Mouse (Mus musculus): Measurements from ENCODE around the gene Eno4. TPM values are rescaled to one million over a fixed set of nuclear protein-coding genes. Genes with fewer than 3 reads are reported as not detected.

The Eno4 gene
- total RNA-seq, 2 experiments from 2014 or later = not detected

GRCm38 (mm10) chr19:58968731-58969506 is 25.7 kb downstream of the Eno4 start:
- ATAC-seq (replicated peaks; ENCODE audit: low FRiP score, poor library complexity, severe bottlenecking) = no peak

GRCm38 (mm10) chr19:58970826-58971225 is 27.6 kb downstream of the Eno4 start:
- no peak for ATAC-seq (replicated peaks; ENCODE audit: low FRiP score, poor library complexity, severe bottlenecking)

GRCm38 (mm10) chr19:58974126-58974525 is 30.9 kb downstream of the Eno4 start:
- no peak for ATAC-seq (replicated peaks; ENCODE audit: low FRiP score, poor library complexity, severe bottlenecking)

- no peak for ATAC-seq (replicated peaks; ENCODE audit: low FRiP score, poor library complexity, severe bottlenecking)
These were observed 32.1 kb downstream of the Eno4 start for GRCm38 (mm10) chr19:58975216-58975863.

DNA sequence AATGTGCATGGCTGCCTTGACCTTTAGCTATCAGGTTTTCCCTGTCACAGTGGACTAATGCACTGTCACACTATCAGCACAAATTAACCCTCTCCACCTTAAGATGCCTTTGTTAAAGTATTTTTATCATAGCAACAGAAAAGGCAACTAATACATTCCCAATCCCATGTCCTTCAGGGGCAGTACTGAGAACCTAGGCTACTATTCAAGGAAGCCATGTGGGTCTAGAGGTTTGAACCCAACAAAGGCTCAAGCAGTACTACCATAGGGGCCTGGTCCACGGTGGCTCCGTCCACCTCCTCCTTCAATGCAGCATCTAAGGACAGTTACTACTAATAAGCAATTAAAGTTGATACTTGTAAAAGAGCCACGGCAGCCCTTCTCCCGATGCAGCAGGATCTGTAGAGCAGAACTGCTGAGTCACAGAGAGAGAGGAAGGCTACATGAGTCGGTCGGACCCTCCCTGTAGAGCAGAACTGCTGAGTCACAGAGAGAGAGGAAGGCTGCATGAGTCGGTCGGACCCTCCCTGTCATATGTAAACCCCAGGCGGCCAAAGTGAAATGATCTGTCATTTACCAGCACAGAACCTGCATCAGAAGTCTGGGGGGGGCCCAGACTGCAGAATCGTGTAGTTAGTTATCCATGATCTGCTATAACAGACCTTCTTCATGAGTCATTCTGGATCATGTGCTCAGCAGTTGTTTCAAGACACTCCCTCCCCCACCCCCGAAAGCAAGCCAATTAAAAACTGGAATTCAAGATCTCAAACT is 35.4 kb downstream of the Eno4 start:
- ATAC-seq (replicated peaks; ENCODE audit: low FRiP score, poor library complexity, severe bottlenecking) = no peak; the same call in 1 of the 2 replicates

DNA sequence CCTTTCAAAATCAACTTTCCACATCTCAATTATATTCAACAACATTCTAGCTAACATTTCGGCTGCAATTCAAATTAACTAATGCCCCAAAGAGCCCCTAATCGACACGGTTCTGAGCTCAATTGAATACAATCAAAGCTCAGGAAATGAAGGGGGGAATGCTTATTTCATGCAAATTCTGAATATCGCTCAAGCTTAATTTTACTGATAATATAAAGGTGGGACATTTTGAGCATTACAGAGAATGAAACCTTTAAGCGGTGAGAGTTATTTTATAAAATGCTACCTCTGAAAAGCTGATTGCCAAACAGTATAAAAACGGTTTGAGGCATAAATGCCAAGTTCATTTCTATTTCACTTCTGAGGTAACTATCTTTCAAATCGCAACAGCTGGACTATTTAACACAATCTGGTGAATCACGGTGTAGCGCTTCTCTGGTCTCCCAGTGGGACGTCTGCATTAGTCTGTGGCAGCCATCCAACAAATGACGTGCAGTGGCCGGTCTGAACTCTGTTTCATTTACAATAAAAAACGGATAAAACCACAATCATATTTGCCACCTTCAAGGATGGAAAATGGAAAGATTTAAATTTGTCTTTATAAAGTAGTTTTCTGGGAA is 36.3 kb downstream of the Eno4 start:
- ATAC-seq (replicated peaks; ENCODE audit: low FRiP score, poor library complexity, severe bottlenecking) = no peak

DNA sequence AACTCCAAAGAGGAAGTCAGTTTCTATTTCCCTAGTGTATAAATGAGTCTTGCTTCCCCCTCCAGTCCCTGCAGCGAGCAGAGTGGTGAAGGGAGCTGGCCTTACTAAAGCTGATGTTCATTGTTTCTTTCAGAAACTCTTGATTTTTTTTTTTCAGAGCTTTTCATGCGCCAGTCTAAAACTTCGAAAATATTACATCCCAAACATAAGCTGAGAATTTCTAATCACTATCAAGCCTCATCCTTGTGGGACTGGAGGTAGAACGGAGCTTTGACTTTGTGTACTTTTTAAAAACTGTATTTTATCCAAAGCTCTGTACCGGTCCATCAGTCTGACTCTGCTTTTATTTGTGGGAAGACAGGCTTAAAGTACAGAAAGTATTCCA is 36.8 kb downstream of the Eno4 start:
- ATAC-seq (replicated peaks; ENCODE audit: low FRiP score, poor library complexity, severe bottlenecking) = no peak

DNA sequence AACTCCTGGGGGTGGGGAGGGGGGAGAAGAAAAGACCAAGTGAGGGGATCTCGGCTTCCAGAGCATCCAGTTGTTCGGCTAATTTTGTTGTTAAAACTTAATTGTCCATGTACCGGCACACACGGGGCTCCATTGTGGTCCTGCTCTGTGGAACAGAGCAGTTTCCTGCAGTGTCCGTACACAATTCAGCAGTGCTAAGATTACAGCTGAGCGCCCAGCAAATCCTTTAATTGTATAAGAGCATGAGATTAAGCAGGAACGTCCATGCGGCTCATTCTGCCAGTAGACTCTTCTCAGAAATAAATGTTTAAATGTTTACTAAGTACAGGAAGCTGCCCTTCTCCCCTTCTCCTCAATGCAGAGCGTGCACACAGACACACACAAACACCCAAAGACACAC is 38.3 kb downstream of the Eno4 start:
- ATAC-seq (replicated peaks; ENCODE audit: low FRiP score, poor library complexity, severe bottlenecking) = no peak

GRCm38 (mm10) chr19:59002827-59003226 is 59.6 kb downstream of the Eno4 start:
- ATAC-seq (replicated peaks; ENCODE audit: low FRiP score, poor library complexity, severe bottlenecking) = no peak

- ATAC-seq (replicated peaks; ENCODE audit: low FRiP score, poor library complexity, severe bottlenecking) = no peak
These were observed 63.5 kb downstream of the Eno4 start for GRCm38 (mm10) chr19:59006577-59007340.

DNA sequence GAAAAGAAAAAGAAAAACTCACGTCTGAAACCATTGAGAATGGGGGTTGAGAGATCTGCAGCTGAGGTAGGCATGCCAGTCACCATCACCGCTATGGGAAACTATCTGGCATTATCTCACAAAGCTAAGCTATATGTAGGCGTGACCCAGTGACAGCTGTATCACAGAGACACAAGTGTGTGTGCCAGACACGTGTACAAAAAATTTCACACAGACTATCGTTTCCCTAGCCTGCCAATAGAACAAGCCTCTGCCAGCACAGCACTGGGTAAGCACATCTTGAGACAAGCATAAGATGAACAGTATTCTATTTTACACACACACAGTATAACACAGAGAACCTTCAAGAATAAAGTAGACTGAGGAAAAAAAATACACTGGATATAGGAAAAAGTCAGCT is 67.6 kb downstream of the Eno4 start:
- no peak for ATAC-seq (replicated peaks; ENCODE audit: low FRiP score, poor library complexity, severe bottlenecking)

Other genes starting within 250 kb of the Eno4 start
- gene Pnliprp1, start 214.5 kb upstream of the Eno4 start, total RNA-seq (2015; ENCODE audit: low replicate concordance) = not detected in 2 replicates
- not detected in 2 replicates for gene Pnliprp1, start 214.5 kb upstream of the Eno4 start, total RNA-seq (2017; ENCODE audit: low replicate concordance)
- gene Pnliprp2, start 183.7 kb upstream of the Eno4 start, total RNA-seq (2015; ENCODE audit: low replicate concordance) = not detected in 2 replicates
- not detected in 2 replicates for gene Pnliprp2, start 183.7 kb upstream of the Eno4 start, total RNA-seq (2017; ENCODE audit: low replicate concordance)
- gene 1700019N19Rik, start 149.0 kb upstream of the Eno4 start, total RNA-seq (2015; ENCODE audit: low replicate concordance) = not detected in 2 replicates
- not detected in 2 replicates for gene 1700019N19Rik, start 149.0 kb upstream of the Eno4 start, total RNA-seq (2017; ENCODE audit: low replicate concordance)
- not detected in 2 replicates for gene Hspa12a, start 229 bp downstream of the Eno4 start, total RNA-seq (2015; ENCODE audit: low replicate concordance)
- gene Hspa12a, start 229 bp downstream of the Eno4 start, total RNA-seq (2017; ENCODE audit: low replicate concordance) = not detected in 2 replicates
- gene Shtn1, start 132.7 kb downstream of the Eno4 start, total RNA-seq (2015; ENCODE audit: low replicate concordance) = 0.63 and 1.2 TPM in 2 replicates
- gene Shtn1, start 132.7 kb downstream of the Eno4 start, total RNA-seq (2017; ENCODE audit: low replicate concordance) = 0.94 and 0.98 TPM in 2 replicates
- not detected in 2 replicates for gene Vax1, start 226.6 kb downstream of the Eno4 start, total RNA-seq (2015; ENCODE audit: low replicate concordance)
- not detected in 2 replicates for gene Vax1, start 226.6 kb downstream of the Eno4 start, total RNA-seq (2017; ENCODE audit: low replicate concordance)